Mouse (Mus musculus) bone marrow, adult 2 months (tissue): ENCODE results near the gene Pla2g1b. TPM values are rescaled to one million over a fixed set of nuclear protein-coding genes. Genes with fewer than 3 reads are reported as not detected.
"Not testable (repeated sequence)": the region's sequence is repeated elsewhere in the genome, so short reads cannot be mapped to it uniquely, and the experiment has no call there.

Experiments used
- H3K27ac ChIP-seq: fragments of 200-500 bp; 2 replicates; pipeline ENCODE4 v1.5.1; 2012; ENCODE audit warnings: low read depth, mild to moderate bottlenecking, control low read depth, inconsistent platforms, low read length; ENCODE audit not compliant: control insufficient read depth, poor library complexity, insufficient read depth
- H3K4me1 ChIP-seq: fragments of 200-500 bp; 2 replicates; pipeline ENCODE4 v1.6.1; 2011; ENCODE audit warnings: low read length; ENCODE audit not compliant: control insufficient read depth, insufficient read depth
- H3K4me3 ChIP-seq: fragments of 200-500 bp; replicated peaks from 2 replicates; pipeline ENCODE3; 2011; ENCODE audit warnings: mild to moderate bottlenecking, low read depth, low read length, control low read depth; ENCODE audit not compliant: control insufficient read depth
- CTCF ChIP-seq: fragments of 200-500 bp; IDR thresholded peaks from 2 replicates; pipeline ENCODE4 v1.5.1; 2011; ENCODE audit warnings: low read length, control low read depth; ENCODE audit not compliant: control insufficient read depth, insufficient read depth
- POLR2A ChIP-seq: fragments of 200-500 bp; IDR thresholded peaks from 2 replicates; pipeline ENCODE4 v1.6.1; 2011; ENCODE audit warnings: low read depth, mild to moderate bottlenecking, control low read depth, low read length, borderline replicate concordance; ENCODE audit not compliant: control insufficient read depth
- WGBS: fragments of 180-500 bp; shearing (Covaris S2); methylation state at CpG from one replicate; pipeline ENCODE4 v1.1.7; 2018; 5-methylcytosine and 5-hydroxymethylcytosine counted together
- polyA plus RNA-seq: library from polyadenylated mRNA; stranded (reverse); fragments of >200 nt; gene quantifications from 2 replicates; pipeline ENCODE4 v1.2.4, GENCODE M21; 2011; ENCODE audit warnings: low replicate concordance; ENCODE audit not compliant: missing spikeins, insufficient read depth, insufficient read length

Gene Pla2g1b
- polyA plus RNA-seq, 1 experiment, result 10.3 TPM

- Histone ChIP-seq H3K4me1 (no peaks in the 10 kb centered on the region), H3K27ac (no peak overlapping the region), H3K4me3 (no peak overlapping the region)
- TF ChIP-seq CTCF (peak; percentile 82), POLR2A (no peak)
- WGBS, result 41% methylated on average over 14 of the region's 14 CpGs
Measured at GRCm38 (mm10) chr5:115441205-115441849, 24.7 kb upstream of the Pla2g1b start.

GRCm38 (mm10) chr5:115442663-115443062 is 23.4 kb upstream of the Pla2g1b start:
- not testable (repeated sequence) for H3K4me1 ChIP-seq, H3K4me3 ChIP-seq, H3K27ac ChIP-seq
- 46% methylated on average over 5 of the region's 5 CpGs for WGBS
- peak; percentile 62 for TF ChIP-seq CTCF

- WGBS, result 82% methylated on average over 11 of the region's 11 CpGs
- Histone ChIP-seq H3K4me1 (no peaks in the 10 kb centered on the region), H3K4me3 (no peak overlapping the region), H3K27ac (no peak overlapping the region)
- TF ChIP-seq CTCF (no peak), POLR2A (no peak)
Measured at GRCm38 (mm10) chr5:115444130-115444529, 21.9 kb upstream of the Pla2g1b start.

- H3K4me3 ChIP-seq, result no peak overlapping the region
- no peak for TF ChIP-seq CTCF
- no peak for TF ChIP-seq POLR2A
- 83% methylated on average over 17 of the region's 17 CpGs for WGBS
- H3K27ac ChIP-seq, result no peak overlapping the region
- H3K4me1 ChIP-seq, result no peaks in the 10 kb centered on the region
Measured at GRCm38 (mm10) chr5:115447108-115447507, 19.0 kb upstream of the Pla2g1b start.

GRCm38 (mm10) chr5:115449247-115449646 is 16.8 kb upstream of the Pla2g1b start:
- Histone ChIP-seq H3K4me3 (no peak overlapping the region), H3K27ac (no peak overlapping the region), H3K4me1 (no peaks in the 10 kb centered on the region)
- WGBS, result 67% methylated on average over 3 of the region's 3 CpGs
- TF ChIP-seq POLR2A (no peak), CTCF (no peak)

- Histone ChIP-seq H3K4me1 (no peaks in the 10 kb centered on the region), H3K4me3 (no peak overlapping the region), H3K27ac (no peak overlapping the region)
- TF ChIP-seq CTCF (no peak), POLR2A (no peak)
- WGBS, result 88% methylated on average over 27 of the region's 27 CpGs
Measured at GRCm38 (mm10) chr5:115450410-115451317, 15.4 kb upstream of the Pla2g1b start.

GRCm38 (mm10) chr5:115454422-115455090 is 11.5 kb upstream of the Pla2g1b start:
- TF ChIP-seq CTCF (no peak), POLR2A (no peak)
- H3K4me3 ChIP-seq, result no peak overlapping the region
- no peaks in the 10 kb centered on the region for H3K4me1 ChIP-seq
- no peak overlapping the region for H3K27ac ChIP-seq
- 79% methylated on average over 12 of the region's 12 CpGs for WGBS

- H3K4me3 ChIP-seq, result no peak overlapping the region
- H3K4me1 ChIP-seq, result no peaks in the 10 kb centered on the region
- WGBS, result 67% methylated on average over 7 of the region's 7 CpGs
- no peak overlapping the region for H3K27ac ChIP-seq
- TF ChIP-seq CTCF (no peak), POLR2A (no peak)
Measured at GRCm38 (mm10) chr5:115455838-115456237, 10.2 kb upstream of the Pla2g1b start.
